Mouse (Mus musculus): Measurements from ENCODE around the gene Tes.

- TF ChIP-seq CTCF (IDR thresholded peaks at IDR 0.05; ENCODE audit: borderline replicate concordance, extremely low read depth, insufficient read depth, insufficient read length) (peak; percentile 63; the same call in 1 of the 2 replicates), POLR2A (IDR thresholded peaks at IDR 0.05; ENCODE audit: borderline replicate concordance, extremely low read depth, insufficient read depth, insufficient read length, poor library complexity, severe bottlenecking) (no peak)
Measured at GRCm38 (mm10) chr6:17105714-17106113, 40.8 kb downstream of the Tes start.
